Mouse (Mus musculus) liver, embryonic 14.5 days (tissue): Measurements from ENCODE around the gene Flg. TPM values are rescaled to one million over a fixed set of nuclear protein-coding genes. Genes with fewer than 3 reads are reported as not detected.

ENCODE experiments used
- ATAC-seq: fragments of 200-750 bp; cut with Nextera tagmentation; 2 replicates; pipeline ENCODE4 v1.8.0; 2017; ENCODE audit warnings: moderate number of reproducible peaks, mild to moderate bottlenecking, moderate library complexity; ENCODE audit not compliant: insufficient read depth
- DNase-seq, 3 experiments: peaks; one replicate each; pipeline ENCODE4 v3.0.0-alpha.2; 2012 to 2013; ENCODE audit warnings: low read depth in 3 of 3, low spot score in 3 of 3
- H3K27ac ChIP-seq: fragments of 300-500 bp; sonication (generic); 2 replicates; pipeline ENCODE4 v1.5.1; 2014; ENCODE audit warnings: moderate library complexity, mild to moderate bottlenecking, control low read depth, inconsistent platforms
- H3K27me3 ChIP-seq: fragments of 300-500 bp; sonication (generic); 2 replicates; pipeline ENCODE4 v1.6.1; 2014; ENCODE audit warnings: mild to moderate bottlenecking, low read length, moderate library complexity; ENCODE audit not compliant: control insufficient read depth, insufficient read depth
- H3K36me3 ChIP-seq: fragments of 300-500 bp; sonication (generic); replicated peaks from 2 replicates; pipeline ENCODE4 v1.6.1; 2014; ENCODE audit warnings: low read depth; ENCODE audit not compliant: control insufficient read depth, insufficient read depth
- H3K4me1 ChIP-seq, 2 experiments: fragments of 200-500 bp in 1 of 2; fragments of 300-500 bp in 1 of 2; sonication (generic) in 1 of 2; replicated peaks; 2 replicates each; pipeline ENCODE4 v1.6.1; 2012 to 2014; ENCODE audit warnings: antibody characterized with exemption in 1 of 2, inconsistent platforms in 1 of 2, low read length in 1 of 2; ENCODE audit not compliant: control insufficient read depth in 2 of 2, insufficient read depth in 2 of 2
- H3K4me2 ChIP-seq: fragments of 300-500 bp; sonication (generic); 2 replicates; pipeline ENCODE4 v1.6.1; 2014; ENCODE audit warnings: low read depth, mild to moderate bottlenecking, control low read depth, moderate library complexity
- H3K4me3 ChIP-seq, 2 experiments: fragments of 200-500 bp in 1 of 2; fragments of 300-500 bp in 1 of 2; sonication (generic) in 1 of 2; 2 replicates each; pipeline ENCODE4 v1.5.1; 2012 to 2014; ENCODE audit warnings: low read depth in 2 of 2, low read length in 2 of 2, mild to moderate bottlenecking in 2 of 2, control low read depth in 1 of 2, inconsistent platforms in 1 of 2, moderate library complexity in 1 of 2; ENCODE audit not compliant: insufficient read depth in 1 of 2
- H3K9ac ChIP-seq: fragments of 300-500 bp; sonication (generic); replicated peaks from 2 replicates; pipeline ENCODE4 v1.6.1; 2014; ENCODE audit warnings: mild to moderate bottlenecking, control low read depth, moderate library complexity
- H3K9me3 ChIP-seq: fragments of 300-500 bp; sonication (generic); 2 replicates; pipeline ENCODE4 v1.6.1; 2016; ENCODE audit warnings: low read length, mixed read lengths; ENCODE audit not compliant: control insufficient read depth
- CTCF ChIP-seq: IDR thresholded peaks from 2 replicates; pipeline ENCODE4 v1.5.1; 2016; ENCODE audit warnings: antibody characterized with exemption, low read depth, control low read depth
- EP300 ChIP-seq: IDR thresholded peaks from 2 replicates; pipeline ENCODE4 v1.6.1; 2016; ENCODE audit warnings: antibody characterized with exemption, low read depth
- WGBS: fragments of 180-500 bp; shearing (Covaris S2); extraction: QIAGEN DNeasy Blood & Tissue Kit; methylation state at CpG from one replicate; pipeline ENCODE4 v1.1.7; 2014; ENCODE audit not compliant: insufficient replicate concordance; 5-methylcytosine and 5-hydroxymethylcytosine counted together
- polyA plus RNA-seq, 2 experiments: library from polyadenylated mRNA; depleted of rRNA in 1 of 2; stranded (reverse) in 1 of 2; unstranded in 1 of 2; fragments of >200 nt; fragmentation: Nextera tagmentation in 1 of 2; extraction: Ambion mirVana in 1 of 2; gene quantifications; 2 replicates each; pipeline versions ENCODE4 v1.2.1 to v1.2.3; 2012 to 2014

Gene Flg
- polyA plus RNA-seq, 2 experiments: not detected

DNA sequence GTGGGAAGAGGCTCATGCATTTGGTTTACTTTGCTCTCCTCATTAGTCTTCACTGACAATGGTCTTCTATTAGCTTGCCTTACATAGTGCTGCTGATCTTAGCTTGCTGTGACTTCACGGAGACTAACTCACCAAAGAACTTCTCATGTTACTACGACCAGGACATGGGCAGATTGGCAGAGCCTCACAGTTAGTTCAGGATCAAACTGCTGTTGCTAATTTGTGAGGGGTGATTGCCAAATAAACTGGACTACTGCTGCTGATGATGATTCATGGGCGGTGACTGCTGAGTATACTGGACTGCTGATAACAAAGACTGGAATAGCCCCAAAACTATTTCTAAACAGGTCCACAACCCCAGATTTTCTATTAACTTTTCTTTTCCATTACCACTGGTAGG, 38.0 kb downstream of the Flg start:
- DNase-seq: no peak
- 44% methylated on average over 3 of the region's 3 CpGs for WGBS
- Histone ChIP-seq H3K36me3 (no peaks in the 10 kb centered on the region), H3K4me3 (no peak overlapping the region), H3K4me1 (no peaks in the 10 kb centered on the region), H3K9me3 (no peaks in the 10 kb centered on the region), H3K9ac (no peak overlapping the region), H3K27me3 (no peaks in the 10 kb centered on the region), H3K4me2 (no peak overlapping the region), H3K27ac (no peak overlapping the region)
- TF ChIP-seq EP300: no peak
- TF ChIP-seq CTCF: no peak
- ATAC-seq: no peak

GRCm38 (mm10) chr3:93314388-93314787, 41.1 kb downstream of the Flg start:
- TF ChIP-seq EP300: no peak
- Histone ChIP-seq H3K4me3 (no peak overlapping the region), H3K4me2 (no peak overlapping the region), H3K9me3 (no peaks in the 10 kb centered on the region), H3K4me1 (no peaks in the 10 kb centered on the region), H3K36me3 (no peaks in the 10 kb centered on the region), H3K27me3 (no peaks in the 10 kb centered on the region), H3K27ac (no peak overlapping the region), H3K9ac (no peak overlapping the region)
- 70% methylated on average over 1 of the region's 1 CpGs for WGBS
- ATAC-seq (no peak), DNase-seq (no peak)

- Histone ChIP-seq H3K9me3 (no peaks in the 10 kb centered on the region), H3K36me3 (no peaks in the 10 kb centered on the region), H3K27me3 (no peaks in the 10 kb centered on the region), H3K4me1 (no peaks in the 10 kb centered on the region), H3K27ac (no peak within 1 kb of the TSS), H3K4me2 (no peak within 1 kb of the TSS), H3K4me3 (no peak within 1 kb of the TSS), H3K9ac (no peak within 1 kb of the TSS)
- 63% methylated on average over 2 of the region's 2 CpGs for WGBS
- DNase-seq: no peak
- TF ChIP-seq CTCF (no peak), EP300 (no peak)
- no peak for ATAC-seq
Observed at GRCm38 (mm10) chr3:93319449-93319848, 46.1 kb downstream of the Flg start, which contains the start of gene Hrnr. Gene Hrnr, plus strand, starts transcription at chr3:93319749.

DNA sequence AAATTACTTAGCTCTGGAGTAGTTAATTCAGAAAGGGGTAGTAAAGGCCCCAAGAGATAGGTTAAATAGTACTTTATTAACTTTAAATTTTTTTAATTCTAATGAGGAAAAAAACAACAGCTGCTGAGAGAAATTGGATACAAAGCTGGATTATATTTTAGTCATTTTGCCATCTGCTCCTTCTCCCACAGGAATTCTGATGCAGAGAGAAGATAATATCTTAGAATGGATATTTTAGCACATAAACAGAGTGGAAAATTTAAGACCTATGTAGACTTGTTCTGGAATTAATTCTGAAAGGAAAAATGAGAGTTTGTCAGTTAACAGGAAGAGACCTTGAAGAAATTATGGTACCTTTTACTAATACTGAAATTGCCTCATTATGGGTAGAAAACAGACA, 64.4 kb downstream of the Flg start:
- H3K9ac ChIP-seq: no peak overlapping the region
- no peaks in the 10 kb centered on the region for H3K27me3 ChIP-seq
- no peak overlapping the region for H3K4me2 ChIP-seq
- no peaks in the 10 kb centered on the region for H3K9me3 ChIP-seq
- DNase-seq (no peak), ATAC-seq (no peak)
- no peaks in the 10 kb centered on the region for H3K36me3 ChIP-seq
- no peak for TF ChIP-seq CTCF
- no peak for TF ChIP-seq EP300
- H3K4me3 ChIP-seq: no peak overlapping the region
- H3K27ac ChIP-seq: no peak overlapping the region
- H3K4me1 ChIP-seq: no peaks in the 10 kb centered on the region

GRCm38 (mm10) chr3:93340021-93340420, 66.7 kb downstream of the Flg start:
- H3K4me2 ChIP-seq: no peak overlapping the region
- no peaks in the 10 kb centered on the region for H3K36me3 ChIP-seq
- H3K27me3 ChIP-seq: no peaks in the 10 kb centered on the region
- no peak overlapping the region for H3K4me3 ChIP-seq
- H3K9me3 ChIP-seq: no peaks in the 10 kb centered on the region
- WGBS: 64% methylated on average over 4 of the region's 4 CpGs
- no peak for ATAC-seq
- no peak overlapping the region for H3K27ac ChIP-seq
- no peak for DNase-seq
- H3K4me1 ChIP-seq: no peaks in the 10 kb centered on the region
- H3K9ac ChIP-seq: no peak overlapping the region
- TF ChIP-seq CTCF: no peak
- no peak for TF ChIP-seq EP300

Other genes starting within 250 kb of the Flg start
- not detected in 2 replicates for gene Gm4858, start 204.7 kb upstream of the Flg start, polyA plus RNA-seq (2012; rRNA removed)
- not detected in 2 replicates for gene Gm4858, start 204.7 kb upstream of the Flg start, polyA plus RNA-seq (2014; fragmentation: Nextera tagmentation; extraction: Ambion mirVana)
- gene Crnn, start 128.7 kb upstream of the Flg start, polyA plus RNA-seq (2012; rRNA removed): not detected in 2 replicates
- gene Crnn, start 128.7 kb upstream of the Flg start, polyA plus RNA-seq (2014; fragmentation: Nextera tagmentation; extraction: Ambion mirVana): not detected in 2 replicates
- gene Flg2, start 76.2 kb upstream of the Flg start, polyA plus RNA-seq (2012; rRNA removed): not detected in 2 replicates
- not detected in 2 replicates for gene Flg2, start 76.2 kb upstream of the Flg start, polyA plus RNA-seq (2014; fragmentation: Nextera tagmentation; extraction: Ambion mirVana)
- gene Hrnr, start 46.2 kb downstream of the Flg start, polyA plus RNA-seq (2012; rRNA removed): not detected in 2 replicates
- gene Hrnr, start 46.2 kb downstream of the Flg start, polyA plus RNA-seq (2014; fragmentation: Nextera tagmentation; extraction: Ambion mirVana): not detected in 2 replicates
- gene Rptn, start 120.2 kb downstream of the Flg start, polyA plus RNA-seq (2012; rRNA removed): 0.01 TPM in 2 replicates
- not detected in 2 replicates for gene Rptn, start 120.2 kb downstream of the Flg start, polyA plus RNA-seq (2014; fragmentation: Nextera tagmentation; extraction: Ambion mirVana)
- 0.04 TPM in 1 of 2 replicates, not detected in the other for gene Tchh, start 168.8 kb downstream of the Flg start, polyA plus RNA-seq (2012; rRNA removed)
- gene Tchh, start 168.8 kb downstream of the Flg start, polyA plus RNA-seq (2014; fragmentation: Nextera tagmentation; extraction: Ambion mirVana): 0.04 and 0.11 TPM in 2 replicates
- gene Tchhl1, start 195.2 kb downstream of the Flg start, polyA plus RNA-seq (2012; rRNA removed): not detected in 2 replicates
- not detected in 2 replicates for gene Tchhl1, start 195.2 kb downstream of the Flg start, polyA plus RNA-seq (2014; fragmentation: Nextera tagmentation; extraction: Ambion mirVana)
- gene S100a11, start 247.0 kb downstream of the Flg start, polyA plus RNA-seq (2012; rRNA removed): 39.1 and 46.2 TPM in 2 replicates
- gene S100a11, start 247.0 kb downstream of the Flg start, polyA plus RNA-seq (2014; fragmentation: Nextera tagmentation; extraction: Ambion mirVana): 126 and 159 TPM in 2 replicates